Mouse (Mus musculus) MEL-GATA-1-ER (cell line): ENCODE measurements around the gene Sgms2.

Experiments used
- DNase-seq: peaks from one replicate; pipeline ENCODE4 v3.0.0-alpha.2; 2012; ENCODE audit warnings: low read depth; ENCODE audit errors: extremely low read depth

Sgms2 gene

GRCm38 (mm10) chr3:131491361-131491925, at the start of gene Sgms2:
Gene Sgms2 (minus strand): TSS chr3:131491411.
- no peak for DNase-seq

- DNase-seq: no peak
Measured at GRCm38 (mm10) chr3:131525229-131525628, 34.0 kb upstream of the Sgms2 start.

GRCm38 (mm10) chr3:131524779-131525178, 33.6 kb upstream of the Sgms2 start:
- no peak for DNase-seq

GRCm38 (mm10) chr3:131524210-131524609, 33.0 kb upstream of the Sgms2 start:
- DNase-seq: no peak

DNA sequence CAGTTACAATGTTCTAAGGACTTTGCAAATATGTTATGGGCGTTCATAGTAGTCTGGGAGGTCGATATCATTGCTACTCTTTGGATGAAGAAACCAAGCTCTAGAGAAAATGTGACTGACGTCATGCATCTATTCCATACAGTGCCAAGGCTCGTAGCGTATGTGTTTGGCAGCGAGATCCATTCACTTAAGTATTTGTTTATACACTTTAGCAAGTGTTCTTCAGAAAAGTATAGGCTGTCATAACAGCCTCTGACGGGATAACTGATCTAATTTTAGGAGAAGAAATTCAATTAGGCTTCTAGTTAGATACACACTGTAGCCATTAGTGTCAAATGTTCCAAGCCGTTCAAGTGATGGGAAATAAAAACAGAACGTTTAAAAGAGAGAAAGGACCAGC, 32.5 kb upstream of the Sgms2 start:
- no peak for DNase-seq

- DNase-seq: no peak
Measured at GRCm38 (mm10) chr3:131522243-131522642, 31.0 kb upstream of the Sgms2 start.

DNA sequence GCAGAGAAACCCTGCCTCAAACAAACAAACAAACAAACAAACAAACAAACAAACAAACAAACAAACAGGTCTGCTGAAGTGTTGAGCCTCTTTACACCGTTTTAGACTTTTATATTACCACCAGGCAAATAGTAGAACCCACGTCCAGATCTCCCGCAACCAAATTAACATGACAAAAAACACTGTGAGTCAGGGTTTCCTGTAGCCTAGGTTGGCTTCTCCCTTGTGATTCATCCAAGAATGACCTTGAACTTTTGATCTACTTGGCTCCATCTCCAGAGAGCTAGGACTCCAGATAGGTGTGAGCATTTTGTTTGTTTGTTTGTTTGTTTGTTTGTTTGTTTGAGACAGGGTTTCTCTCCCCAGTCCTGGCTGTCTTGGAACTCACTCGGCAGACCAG, 30.0 kb upstream of the Sgms2 start:
- no peak for DNase-seq

- no peak for DNase-seq
Measured at GRCm38 (mm10) chr3:131517756-131518155, 26.5 kb upstream of the Sgms2 start.

DNA sequence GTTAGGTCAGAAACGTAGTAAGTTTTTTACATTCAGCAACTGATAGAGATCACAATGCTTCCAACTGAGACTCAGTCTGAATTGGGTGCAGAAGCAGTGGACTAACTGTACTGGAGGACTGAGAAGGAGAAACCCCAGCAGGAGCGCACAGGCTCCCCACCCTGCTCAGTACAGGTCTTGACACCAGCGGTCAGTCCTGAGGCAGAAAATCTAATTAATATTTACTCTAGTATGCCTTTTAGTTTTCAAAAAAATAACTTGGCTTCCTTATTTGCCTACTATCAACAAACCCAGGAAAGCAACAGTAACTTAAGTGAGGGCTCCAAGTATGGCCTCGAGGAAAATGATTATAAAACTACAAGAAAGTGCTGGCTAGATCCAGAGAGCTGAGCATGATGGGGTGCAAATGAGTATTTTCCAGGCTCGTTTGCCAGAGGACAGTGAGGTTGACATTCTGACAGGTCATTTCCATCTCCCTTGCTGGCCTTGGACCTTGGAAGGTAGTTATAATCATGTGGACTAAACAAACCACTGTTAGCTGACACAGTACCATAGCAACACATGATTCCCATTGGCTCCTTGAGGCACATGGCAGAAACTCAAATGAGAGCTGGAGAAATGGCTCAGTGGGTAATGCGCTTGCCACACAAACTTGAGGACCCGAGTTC, 25.3 kb upstream of the Sgms2 start:
- no peak for DNase-seq

DNA sequence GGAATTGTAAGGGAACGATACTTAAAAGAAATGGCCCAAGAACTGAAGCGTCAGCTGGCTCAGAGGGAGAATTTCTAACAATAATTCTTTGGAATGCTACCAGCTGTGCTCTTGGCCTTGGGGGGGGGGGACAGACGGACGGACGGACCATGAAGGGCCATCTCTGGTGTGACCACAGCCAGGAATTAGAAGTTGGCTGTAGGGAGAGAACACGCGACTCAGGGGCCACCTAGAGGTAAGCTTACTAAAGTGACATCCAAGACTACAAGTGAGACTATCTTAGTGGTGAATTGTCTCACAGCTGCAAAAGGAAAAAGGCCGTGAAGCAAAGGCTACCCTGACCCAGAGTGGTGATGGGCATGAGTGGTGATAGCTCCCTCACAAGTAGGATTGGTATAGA, 20.4 kb upstream of the Sgms2 start:
- no peak for DNase-seq

DNA sequence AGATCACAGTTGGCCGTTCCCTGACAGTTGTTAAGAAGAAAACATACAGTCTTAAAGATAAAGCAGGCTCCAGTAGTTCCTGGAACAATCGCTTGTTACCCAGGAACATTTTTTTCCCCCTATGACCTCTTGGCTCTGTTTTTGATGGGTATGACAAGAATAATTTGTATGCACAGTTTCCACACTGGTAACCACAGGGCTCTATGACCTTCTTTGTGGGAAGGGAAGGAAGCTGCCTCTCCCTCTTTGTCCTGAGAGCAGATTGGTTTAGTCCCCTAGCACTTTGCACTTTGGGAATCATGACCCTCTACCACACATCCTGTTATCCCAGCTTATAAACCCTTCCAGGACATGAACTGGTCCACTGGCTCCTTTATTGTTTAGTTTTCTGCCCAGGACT, 16.8 kb upstream of the Sgms2 start:
- no peak for DNase-seq

DNA sequence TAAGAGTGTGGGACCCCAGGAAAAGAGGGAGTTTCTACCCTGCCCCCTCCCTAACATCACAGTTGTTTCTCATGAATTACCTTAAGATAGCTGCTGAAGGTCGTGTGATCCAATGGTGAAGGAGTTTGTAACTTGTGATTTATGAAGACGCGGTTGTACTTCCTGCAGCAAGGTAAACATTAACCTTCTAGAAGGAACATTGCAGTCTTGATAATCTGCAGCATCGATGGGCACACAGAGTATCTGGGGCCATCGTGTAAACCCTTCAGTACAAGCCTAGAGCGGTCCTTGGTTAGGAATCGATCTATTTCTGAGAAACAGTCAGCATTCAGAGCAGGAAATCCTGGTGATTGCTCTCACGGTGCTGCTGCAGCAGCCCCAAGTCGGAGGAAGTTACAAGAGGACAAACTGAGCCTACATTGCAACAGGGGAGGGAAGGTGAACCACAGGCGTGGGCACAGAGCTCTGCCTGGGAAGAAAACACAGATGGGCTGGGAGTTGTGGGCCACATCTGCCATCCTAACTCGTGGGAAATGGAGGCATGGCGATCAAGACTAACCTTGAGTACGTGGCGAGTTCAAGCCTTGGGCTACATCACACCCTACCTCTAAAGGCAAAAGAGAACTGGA, 13.5 kb upstream of the Sgms2 start:
- no peak for DNase-seq

- no peak for DNase-seq
Measured at GRCm38 (mm10) chr3:131501677-131502370, 10.6 kb upstream of the Sgms2 start.

GRCm38 (mm10) chr3:131499651-131500050, 8.4 kb upstream of the Sgms2 start:
- DNase-seq: no peak

- DNase-seq: no peak
Measured at GRCm38 (mm10) chr3:131496506-131497122, 5.4 kb upstream of the Sgms2 start.

- no peak for DNase-seq
Measured at GRCm38 (mm10) chr3:131495076-131495475, 3.9 kb upstream of the Sgms2 start.

GRCm38 (mm10) chr3:131493194-131493593, 2.0 kb upstream of the Sgms2 start:
- DNase-seq: no peak

DNA sequence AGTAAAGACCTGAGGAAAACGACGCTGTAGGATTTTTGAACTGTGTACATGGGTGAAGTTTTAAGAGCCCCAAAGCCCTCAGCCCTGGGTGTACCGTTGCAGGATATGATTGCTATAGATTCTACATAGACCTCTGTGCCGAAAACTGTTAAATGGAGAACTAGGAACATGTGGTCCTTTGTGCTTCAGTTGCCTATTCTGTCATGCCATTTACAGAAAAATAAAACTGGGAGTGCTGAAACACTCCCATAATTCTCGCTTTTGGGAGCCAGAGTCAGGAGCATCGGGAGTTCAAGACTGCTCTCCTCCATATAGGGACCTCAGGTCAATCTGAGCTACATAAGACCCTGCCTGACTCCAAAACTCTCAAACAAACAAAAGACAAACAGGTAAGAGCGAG, 769 bp upstream of the Sgms2 start:
- no peak for DNase-seq

DNA sequence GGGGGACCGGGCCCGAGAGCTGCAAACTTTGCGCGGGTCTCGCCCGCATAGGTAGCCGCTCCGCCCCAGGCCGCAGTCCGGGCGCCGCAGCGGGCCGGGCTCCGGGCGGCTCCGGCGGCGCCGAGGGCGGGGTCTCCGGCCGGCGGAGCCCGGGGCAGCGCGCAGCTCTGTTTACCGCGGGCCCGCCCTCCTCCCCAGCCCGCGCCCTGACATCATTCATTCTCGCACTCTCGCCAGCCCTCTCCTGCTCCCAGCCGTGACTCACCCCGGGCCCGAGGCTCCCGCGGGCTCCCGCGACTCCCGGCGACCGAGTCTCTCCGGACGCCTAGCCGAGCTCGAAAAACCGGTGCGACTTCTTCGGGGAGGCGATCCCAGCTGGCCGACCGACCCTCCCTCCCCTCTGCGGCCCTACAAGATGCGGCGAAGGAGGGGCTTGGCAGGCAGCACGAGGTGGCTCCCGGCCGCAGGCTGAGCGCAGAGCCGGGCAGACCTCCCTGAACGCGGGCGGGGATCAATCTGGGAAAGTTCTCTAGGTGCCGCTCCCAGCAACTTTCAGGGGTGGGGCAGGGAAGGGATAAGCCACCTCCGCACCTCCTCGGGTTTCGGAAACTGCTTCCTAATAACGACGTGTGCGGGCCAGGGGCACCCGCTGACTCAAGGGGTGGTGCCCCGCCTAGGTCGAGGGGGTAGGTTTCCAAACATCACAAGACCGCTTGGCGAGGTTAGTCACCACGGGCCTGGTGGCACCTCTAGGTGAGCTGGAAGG, 885 bp downstream of the Sgms2 start:
- no peak for DNase-seq

- no peak for DNase-seq
Measured at GRCm38 (mm10) chr3:131489657-131490142, 1.5 kb downstream of the Sgms2 start.

DNA sequence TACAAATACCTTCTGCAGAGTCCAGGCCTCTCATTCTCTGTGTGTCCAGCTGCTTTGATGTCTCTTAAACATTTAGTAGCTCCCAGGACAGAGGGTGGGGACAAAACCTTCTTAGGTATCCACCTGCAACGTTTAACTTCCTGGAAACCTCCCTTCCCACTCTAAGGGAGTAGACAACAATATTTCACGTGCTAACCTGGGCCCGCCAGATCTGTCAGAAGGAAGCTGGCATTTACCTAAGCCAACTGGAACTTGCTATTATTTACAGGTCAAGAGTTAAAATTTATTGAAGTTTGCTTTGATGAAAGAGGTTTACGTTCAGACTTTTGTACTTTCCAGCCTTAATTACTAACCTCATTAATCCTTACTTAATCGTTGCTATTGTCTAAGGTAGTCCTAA, 2.2 kb downstream of the Sgms2 start:
- DNase-seq: no peak
